Mouse (Mus musculus): ENCODE data around the gene Nit2. TPM values are rescaled to one million over a fixed set of nuclear protein-coding genes. Genes with fewer than 3 reads are reported as not detected.
"Not testable (repeated sequence)": the region's sequence is repeated elsewhere in the genome, so short reads cannot be mapped to it uniquely, and the experiment has no call there.

Gene Nit2
- 18.7 and 25.9 TPM in 2 replicates for polyA plus RNA-seq (2012; rRNA removed)

- DNase-seq (ENCODE audit: low read depth): no peak
Measured at GRCm38 (mm10) chr16:57166611-57167513, at the start of gene Nit2. Nit2 (minus strand) TSS chr16:57167341.

GRCm38 (mm10) chr16:57215957-57216356, 48.8 kb upstream of the Nit2 start:
- no peak for DNase-seq (ENCODE audit: low read depth)

- no peak for DNase-seq (ENCODE audit: low read depth)
Measured at GRCm38 (mm10) chr16:57211037-57211436, 43.9 kb upstream of the Nit2 start.

- no peak for DNase-seq (ENCODE audit: low read depth)
Measured at GRCm38 (mm10) chr16:57208342-57208741, 41.2 kb upstream of the Nit2 start.

GRCm38 (mm10) chr16:57197281-57197680, 30.1 kb upstream of the Nit2 start:
- DNase-seq (ENCODE audit: low read depth): no peak

- DNase-seq (ENCODE audit: low read depth): no peak
Measured at GRCm38 (mm10) chr16:57196590-57196989, 29.4 kb upstream of the Nit2 start.

- DNase-seq (ENCODE audit: low read depth): no peak
Measured at GRCm38 (mm10) chr16:57191214-57191613, 24.1 kb upstream of the Nit2 start.

- no peak for DNase-seq (ENCODE audit: low read depth)
Measured at GRCm38 (mm10) chr16:57190390-57190789, 23.2 kb upstream of the Nit2 start.

- DNase-seq (ENCODE audit: low read depth): no peak
Measured at GRCm38 (mm10) chr16:57189493-57189892, 22.4 kb upstream of the Nit2 start.

- DNase-seq (ENCODE audit: low read depth): no peak
Measured at GRCm38 (mm10) chr16:57186618-57187017, 19.5 kb upstream of the Nit2 start.

GRCm38 (mm10) chr16:57182037-57182436, 14.9 kb upstream of the Nit2 start:
- DNase-seq (ENCODE audit: low read depth): no peak

GRCm38 (mm10) chr16:57181180-57181579, 14.0 kb upstream of the Nit2 start:
- DNase-seq (ENCODE audit: low read depth): no peak

GRCm38 (mm10) chr16:57177664-57178063, 10.5 kb upstream of the Nit2 start:
- no peak for DNase-seq (ENCODE audit: low read depth)

- DNase-seq (ENCODE audit: low read depth): no peak
Measured at GRCm38 (mm10) chr16:57177254-57177653, 10.1 kb upstream of the Nit2 start.

- no peak for DNase-seq (ENCODE audit: low read depth)
Measured at GRCm38 (mm10) chr16:57176276-57176675, 9.1 kb upstream of the Nit2 start.

GRCm38 (mm10) chr16:57175751-57176150, 8.6 kb upstream of the Nit2 start:
- DNase-seq (ENCODE audit: low read depth): no peak

GRCm38 (mm10) chr16:57174480-57174879, 7.3 kb upstream of the Nit2 start:
- not testable (repeated sequence) for DNase-seq (ENCODE audit: low read depth)

- DNase-seq (ENCODE audit: low read depth): no peak
Measured at GRCm38 (mm10) chr16:57171570-57171969, 4.4 kb upstream of the Nit2 start.

- no peak for DNase-seq (ENCODE audit: low read depth)
Measured at GRCm38 (mm10) chr16:57171161-57171560, 4.0 kb upstream of the Nit2 start.

GRCm38 (mm10) chr16:57168236-57168635, 1.1 kb upstream of the Nit2 start:
- no peak for DNase-seq (ENCODE audit: low read depth)

GRCm38 (mm10) chr16:57167514-57167912, 372 bp upstream of the Nit2 start:
- no peak for DNase-seq (ENCODE audit: low read depth)

- no peak for DNase-seq (ENCODE audit: low read depth)
Measured at GRCm38 (mm10) chr16:57166086-57166485, 1.1 kb downstream of the Nit2 start.

GRCm38 (mm10) chr16:57165157-57165556, 2.0 kb downstream of the Nit2 start:
- no peak for DNase-seq (ENCODE audit: low read depth)

- DNase-seq (ENCODE audit: low read depth): no peak
Measured at GRCm38 (mm10) chr16:57163694-57164093, 3.4 kb downstream of the Nit2 start.

Data from gonadal fat pad, adult 2 months (tissue).